Mouse (Mus musculus) liver, embryonic 16.5 days (tissue): ENCODE results near the gene 2010005H15Rik. TPM values are rescaled to one million over a fixed set of nuclear protein-coding genes. Genes with fewer than 3 reads are reported as not detected.
"Not testable (repeated sequence)": the region's sequence is repeated elsewhere in the genome, so short reads cannot be mapped to it uniquely, and the experiment has no call there.

Experiments used
- ATAC-seq: fragments of 200-750 bp; cut with Nextera tagmentation; 2 replicates; pipeline ENCODE4 v1.8.0; 2017; ENCODE audit warnings: low read depth, mild to moderate bottlenecking, moderate number of reproducible peaks, moderate library complexity
- H3K27ac ChIP-seq: fragments of 300-500 bp; sonication (generic); 2 replicates; pipeline ENCODE4 v1.5.1; 2014; ENCODE audit warnings: mild to moderate bottlenecking, low read length
- H3K27me3 ChIP-seq: fragments of 300-500 bp; sonication (generic); 2 replicates; pipeline ENCODE4 v1.6.1; 2014; ENCODE audit warnings: low read depth, low read length, mixed read lengths; ENCODE audit not compliant: control insufficient read depth, insufficient read depth
- H3K36me3 ChIP-seq: fragments of 300-500 bp; sonication (generic); 2 replicates; pipeline ENCODE4 v1.6.1; 2014; ENCODE audit warnings: mild to moderate bottlenecking; ENCODE audit not compliant: control insufficient read depth, insufficient read depth
- H3K4me1 ChIP-seq: fragments of 300-500 bp; sonication (generic); 2 replicates; pipeline ENCODE4 v1.6.1; 2014; ENCODE audit warnings: low read depth, low read length, mixed read lengths; ENCODE audit not compliant: control insufficient read depth
- H3K4me2 ChIP-seq: fragments of 300-500 bp; sonication (generic); 2 replicates; pipeline ENCODE4 v1.6.1; 2014; ENCODE audit warnings: low read depth, low read length, mixed read lengths
- H3K4me3 ChIP-seq: fragments of 300-500 bp; sonication (generic); 2 replicates; pipeline ENCODE4 v1.5.1; 2014; ENCODE audit warnings: low read depth, mild to moderate bottlenecking, low read length
- H3K9ac ChIP-seq: fragments of 300-500 bp; sonication (generic); 2 replicates; pipeline ENCODE4 v1.6.1; 2014; ENCODE audit warnings: low read depth, low read length
- H3K9me3 ChIP-seq: fragments of 300-500 bp; sonication (generic); replicated peaks from 2 replicates; pipeline ENCODE4 v1.6.1; 2016; ENCODE audit warnings: low read length; ENCODE audit not compliant: control insufficient read depth
- whole genome bisulfite sequencing: fragments of 180-500 bp; shearing (Covaris S2); extraction: QIAGEN DNeasy Blood & Tissue Kit; methylation state at CpG from one replicate; pipeline ENCODE4 v1.1.7; 2014; ENCODE audit not compliant: insufficient replicate concordance; 5-methylcytosine and 5-hydroxymethylcytosine counted together
- polyA plus RNA-seq: library from polyadenylated mRNA; unstranded; fragments of >200 nt; fragmentation: Nextera tagmentation; extraction: Ambion mirVana; gene quantifications from 2 replicates; pipeline ENCODE4 v1.2.1, GENCODE M21; 2015

Gene 2010005H15Rik
- polyA plus RNA-seq: 29.6 and 30.0 TPM in 2 replicates

DNA sequence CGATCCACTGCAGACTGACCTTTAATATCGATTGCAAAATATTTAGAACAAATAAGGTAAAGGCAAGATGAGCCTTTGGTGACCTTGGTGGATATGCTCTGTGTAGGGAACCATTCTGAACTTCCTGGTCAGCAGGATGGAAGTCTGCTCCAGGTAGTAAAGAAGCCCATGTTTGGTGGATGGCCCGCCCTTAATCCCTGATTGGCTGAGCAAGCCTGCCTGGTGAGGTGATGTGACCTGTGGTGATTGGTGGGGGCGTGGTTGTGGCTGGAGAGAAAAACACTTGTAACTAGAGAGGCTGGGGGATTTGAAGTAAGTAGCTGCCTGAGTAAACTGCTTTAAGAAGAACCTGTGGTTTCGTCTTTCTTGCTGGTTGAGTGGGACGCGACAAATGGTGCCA is at the start of gene 2010005H15Rik:
Gene 2010005H15Rik, plus strand, starts transcription at position 301 of the 400 bp plus-strand sequence.
- WGBS: 72% methylated on average over 6 of the region's 7 CpGs
- not testable (repeated sequence) for H3K27ac ChIP-seq, H3K36me3 ChIP-seq

DNA sequence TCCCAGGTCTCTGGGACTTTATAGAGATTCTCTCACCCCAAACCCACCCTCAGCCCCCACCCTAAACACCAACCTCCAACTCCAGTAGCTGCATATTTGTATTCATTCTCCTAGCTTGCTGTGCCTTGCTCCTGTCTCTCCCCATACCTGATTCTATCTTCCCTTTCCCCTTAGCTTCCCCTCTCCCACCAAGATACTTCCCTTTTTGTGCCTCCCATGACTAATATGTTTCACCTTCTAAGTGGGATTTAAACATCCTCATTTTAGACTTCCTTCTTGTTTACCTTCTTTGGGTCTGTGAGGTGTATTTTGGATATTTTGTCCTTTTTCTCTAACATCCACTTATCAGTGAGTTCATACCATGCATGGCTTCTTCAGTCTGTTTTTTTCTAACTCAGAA is 45.2 kb upstream of the 2010005H15Rik start:
- Histone ChIP-seq H3K4me1 (no peaks in the 10 kb centered on the region), H3K36me3 (no peaks in the 10 kb centered on the region), H3K4me3 (no peak overlapping the region), H3K4me2 (no peak overlapping the region), H3K27ac (no peak overlapping the region), H3K9ac (no peak overlapping the region), H3K27me3 (no peaks in the 10 kb centered on the region), H3K9me3 (no peaks in the 10 kb centered on the region)
- ATAC-seq: no peak

More for the DNA sequence above, at the start of gene 2010005H15Rik:
- not testable (repeated sequence) for H3K4me1 ChIP-seq, H3K9me3 ChIP-seq, ATAC-seq, H3K27me3 ChIP-seq, H3K9ac ChIP-seq, H3K4me3 ChIP-seq, H3K4me2 ChIP-seq

DNA sequence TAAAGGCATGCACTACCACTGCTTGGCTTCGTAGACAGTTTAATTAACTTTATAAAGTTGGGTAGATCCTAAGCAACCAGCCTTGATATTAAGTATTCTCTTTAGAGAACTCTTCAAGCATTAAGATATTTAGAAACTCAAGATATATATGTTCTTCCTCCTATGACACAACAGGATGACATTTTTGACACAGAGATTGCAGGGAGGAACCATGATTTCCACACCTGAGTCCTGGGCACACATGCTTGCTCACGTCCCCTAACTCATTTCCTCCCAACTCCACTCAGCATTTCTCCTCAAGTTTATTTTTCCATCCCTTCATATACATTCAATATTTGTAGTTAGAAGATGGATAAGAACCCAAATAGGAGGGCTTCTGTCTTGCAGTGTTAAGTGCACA is 41.4 kb upstream of the 2010005H15Rik start:
- Histone ChIP-seq H3K36me3 (no peaks in the 10 kb centered on the region), H3K27me3 (no peaks in the 10 kb centered on the region), H3K4me1 (no peaks in the 10 kb centered on the region), H3K4me2 (no peak overlapping the region), H3K4me3 (no peak overlapping the region), H3K27ac (no peak overlapping the region), H3K9ac (no peak overlapping the region), H3K9me3 (no peaks in the 10 kb centered on the region)
- ATAC-seq: no peak
- 51% methylated on average over 2 of the region's 2 CpGs for WGBS

DNA sequence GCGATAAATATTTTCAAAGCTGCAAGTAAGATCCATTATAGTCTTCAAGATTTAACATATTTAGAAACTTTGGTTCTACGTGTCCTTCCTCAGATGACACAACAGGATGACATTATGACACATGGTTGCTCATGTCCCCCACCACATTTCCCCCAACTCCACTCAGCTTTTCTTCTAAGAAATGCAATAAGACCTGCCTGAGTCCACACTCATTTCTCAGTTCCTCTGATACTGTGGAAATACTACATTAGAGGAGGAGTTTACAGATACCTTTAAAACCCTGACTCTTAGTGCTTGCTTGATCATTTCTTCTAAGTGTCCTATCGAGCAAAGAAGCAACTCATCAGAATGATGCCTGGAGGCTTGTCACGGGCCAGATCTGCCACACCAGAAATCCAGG is 37.4 kb upstream of the 2010005H15Rik start, which contains the start of gene Gm5483:
Gene Gm5483, plus strand, starts transcription at position 301 of the 400 bp plus-strand sequence.
- not testable (repeated sequence) for H3K36me3 ChIP-seq, H3K9ac ChIP-seq, H3K9me3 ChIP-seq, H3K4me3 ChIP-seq, H3K4me2 ChIP-seq, ATAC-seq, H3K4me1 ChIP-seq, H3K27ac ChIP-seq, H3K27me3 ChIP-seq
- 47% methylated on average over 4 of the region's 4 CpGs for WGBS

DNA sequence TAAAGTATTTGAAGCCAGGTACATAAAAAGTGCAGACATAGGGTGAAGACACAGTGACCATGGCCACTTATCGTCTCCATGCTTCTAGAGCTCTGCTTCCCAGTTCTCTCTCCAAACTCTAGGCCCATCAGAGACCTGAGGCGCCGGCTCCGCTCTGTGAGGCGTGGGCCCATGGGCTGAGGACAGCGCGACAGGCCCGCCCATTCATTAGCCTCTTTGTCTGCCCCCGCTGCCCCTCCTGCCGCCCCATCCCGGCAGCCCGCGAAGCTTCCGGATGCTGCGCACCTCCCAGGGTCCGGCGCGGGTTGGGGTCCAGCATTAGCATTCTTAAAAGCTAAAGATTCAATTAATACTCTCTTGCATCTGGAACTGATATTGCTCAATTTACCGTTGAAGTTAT is 22.0 kb upstream of the 2010005H15Rik start:
- no peaks in the 10 kb centered on the region for H3K27me3 ChIP-seq
- no peak overlapping the region for H3K4me3 ChIP-seq
- no peaks in the 10 kb centered on the region for H3K4me1 ChIP-seq
- no peak overlapping the region for H3K9ac ChIP-seq
- no peak overlapping the region for H3K4me2 ChIP-seq
- 53% methylated on average over 19 of the region's 19 CpGs for WGBS
- no peak overlapping the region for H3K27ac ChIP-seq
- ATAC-seq: no peak
- H3K36me3 ChIP-seq: no peaks in the 10 kb centered on the region
- H3K9me3 ChIP-seq: no peaks in the 10 kb centered on the region

DNA sequence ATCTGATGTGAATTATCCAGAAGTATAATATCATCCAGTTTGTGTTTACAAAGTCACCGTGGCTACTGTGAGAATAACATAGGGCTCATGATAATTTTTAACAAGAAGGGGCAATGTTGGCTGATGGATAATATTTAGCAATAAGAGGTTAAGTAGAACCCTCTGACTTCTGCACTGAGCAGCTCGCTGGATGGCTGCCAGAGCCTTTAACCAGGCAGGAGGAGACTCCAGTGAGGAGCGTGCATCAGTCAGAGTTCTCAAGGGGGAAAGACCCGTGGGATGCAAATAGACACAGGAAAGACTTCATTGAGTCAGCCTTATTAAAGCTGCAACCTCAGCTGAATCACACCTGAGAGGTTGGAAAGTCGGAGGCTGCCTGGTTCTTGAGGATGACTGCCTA is 17.4 kb upstream of the 2010005H15Rik start:
- Histone ChIP-seq H3K9me3 (no peaks in the 10 kb centered on the region), H3K36me3 (no peaks in the 10 kb centered on the region), H3K4me2 (no peak overlapping the region), H3K4me3 (no peak overlapping the region), H3K27me3 (no peaks in the 10 kb centered on the region), H3K9ac (no peak overlapping the region), H3K27ac (no peak overlapping the region), H3K4me1 (no peaks in the 10 kb centered on the region)
- no peak for ATAC-seq
- 56% methylated on average over 5 of the region's 5 CpGs for WGBS

DNA sequence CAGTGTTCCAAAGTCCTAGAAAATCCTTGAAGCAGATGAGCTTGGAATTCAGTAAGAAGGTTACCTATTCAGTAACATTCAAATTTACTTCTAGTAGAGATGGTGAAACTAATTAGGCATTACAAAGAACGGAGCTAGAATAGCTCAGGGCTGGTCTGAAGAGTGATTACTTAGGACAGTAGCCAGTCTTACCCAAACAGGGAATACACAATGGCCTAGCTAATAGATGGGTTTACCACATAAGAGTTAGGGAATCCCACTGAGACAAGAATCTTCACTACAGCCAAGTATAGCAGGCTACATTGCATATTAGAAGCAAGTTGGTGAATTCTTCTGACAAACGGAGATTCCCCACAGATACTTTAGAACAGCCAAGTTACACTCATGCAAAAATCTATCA is 15.6 kb upstream of the 2010005H15Rik start:
- H3K4me3 ChIP-seq, H3K36me3 ChIP-seq, H3K27me3 ChIP-seq, H3K27ac ChIP-seq, H3K4me1 ChIP-seq, H3K9me3 ChIP-seq, ATAC-seq, H3K9ac ChIP-seq, H3K4me2 ChIP-seq: not testable (repeated sequence)
- WGBS: 38% methylated on average over 2 of the region's 2 CpGs

DNA sequence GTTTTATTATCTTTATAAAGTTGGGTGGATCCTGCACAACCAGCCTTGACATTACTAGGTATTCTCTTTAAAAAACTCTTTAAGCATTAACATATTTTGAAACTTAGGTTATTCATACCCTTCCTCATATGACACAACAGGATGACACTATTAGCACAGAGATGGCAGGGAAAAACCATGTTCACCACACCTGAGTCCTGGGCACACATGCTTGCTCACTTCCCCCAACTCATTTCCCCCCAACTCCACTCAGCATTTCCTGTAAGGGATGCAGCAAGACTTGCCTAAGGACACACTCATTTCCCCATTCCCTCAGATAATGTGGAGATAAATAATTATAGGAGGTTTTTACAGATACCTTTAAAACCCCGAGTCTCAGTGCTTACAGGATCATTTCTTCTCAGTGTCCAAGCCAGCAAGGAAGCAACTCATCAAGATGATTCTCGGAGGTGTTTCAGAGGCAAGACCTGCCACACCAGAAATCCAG is 11.3 kb upstream of the 2010005H15Rik start, which contains the start of gene Gm5416:
Gene Gm5416, plus strand, starts transcription at position 437 of the 487 bp plus-strand sequence.
- no peaks in the 10 kb centered on the region for H3K27me3 ChIP-seq
- no peak within 1 kb of the TSS for H3K9ac ChIP-seq
- no peak within 1 kb of the TSS for H3K4me3 ChIP-seq
- no peak within 1 kb of the TSS for H3K4me2 ChIP-seq
- H3K9me3 ChIP-seq: no peaks in the 10 kb centered on the region
- no peak for ATAC-seq
- 46% methylated on average over 2 of the region's 2 CpGs for WGBS
- H3K36me3 ChIP-seq: no peaks in the 10 kb centered on the region
- H3K4me1 ChIP-seq: no peaks in the 10 kb centered on the region
- H3K27ac ChIP-seq: no peak within 1 kb of the TSS

DNA sequence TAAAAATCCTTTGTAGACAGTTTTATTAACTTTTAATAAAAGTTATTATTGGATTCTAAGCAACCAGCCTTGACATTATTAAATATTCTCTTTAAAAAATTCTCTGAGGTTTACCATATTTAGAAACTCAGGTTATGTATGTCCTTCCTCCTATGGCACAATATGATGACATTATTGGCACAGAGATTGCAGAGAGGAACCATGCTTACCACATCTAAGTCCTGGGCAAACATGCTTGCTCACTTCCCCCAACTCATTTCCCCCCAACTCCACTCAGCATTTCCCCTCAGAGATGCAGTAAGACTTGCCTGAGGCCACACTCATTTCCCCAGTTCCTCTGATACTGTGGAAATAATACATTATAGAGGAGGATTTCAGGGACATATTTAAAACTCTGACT is 39.3 kb downstream of the 2010005H15Rik start:
- H3K27me3 ChIP-seq, H3K27ac ChIP-seq, H3K9me3 ChIP-seq, H3K4me1 ChIP-seq, H3K36me3 ChIP-seq, H3K4me2 ChIP-seq, ATAC-seq, H3K9ac ChIP-seq, H3K4me3 ChIP-seq: not testable (repeated sequence)
